Mouse (Mus musculus) hindbrain, embryonic 13.5 days (tissue): ENCODE measurements around the gene Suco. TPM values are rescaled to one million over a fixed set of nuclear protein-coding genes. Genes with fewer than 3 reads are reported as not detected.

Experiments
- ATAC-seq: fragments of 200-750 bp; cut with Nextera tagmentation; 2 replicates; pipeline ENCODE4 v1.8.0; 2017; ENCODE audit warnings: moderate TSS enrichment; ENCODE audit not compliant: low FRiP score
- H3K27ac ChIP-seq: fragments of 300-500 bp; sonication (generic); 2 replicates; pipeline ENCODE4 v1.5.1; 2015; ENCODE audit warnings: inconsistent platforms, mild to moderate bottlenecking, moderate library complexity
- H3K27me3 ChIP-seq: fragments of 300-500 bp; sonication (generic); 2 replicates; pipeline ENCODE4 v1.6.1; 2015; ENCODE audit warnings: mild to moderate bottlenecking, inconsistent platforms
- H3K36me3 ChIP-seq: fragments of 300-500 bp; sonication (generic); 2 replicates; pipeline ENCODE4 v1.6.1; 2015; ENCODE audit warnings: mild to moderate bottlenecking, inconsistent platforms
- H3K4me1 ChIP-seq: fragments of 300-500 bp; sonication (generic); replicated peaks from 2 replicates; pipeline ENCODE4 v1.6.1; 2015; ENCODE audit warnings: inconsistent platforms
- H3K4me2 ChIP-seq: fragments of 300-500 bp; sonication (generic); 2 replicates; pipeline ENCODE4 v1.6.1; 2015; ENCODE audit warnings: inconsistent platforms, mild to moderate bottlenecking, moderate library complexity
- H3K4me3 ChIP-seq: fragments of 300-500 bp; sonication (generic); 2 replicates; pipeline ENCODE4 v1.5.1; 2015; ENCODE audit warnings: mild to moderate bottlenecking, inconsistent platforms
- H3K9ac ChIP-seq: fragments of 300-500 bp; sonication (generic); 2 replicates; pipeline ENCODE4 v1.6.1; 2015; ENCODE audit warnings: mild to moderate bottlenecking, inconsistent platforms
- H3K9me3 ChIP-seq: fragments of 300-500 bp; sonication (generic); 2 replicates; pipeline ENCODE4 v1.6.1; 2016; ENCODE audit warnings: inconsistent platforms
- WGBS: fragments of 180-500 bp; shearing (Covaris S2); methylation state at CpG from one replicate; pipeline ENCODE4 v1.1.7; 2015; 5-methylcytosine and 5-hydroxymethylcytosine counted together
- polyA plus RNA-seq: library from polyadenylated mRNA; unstranded; fragments of >200 nt; fragmentation: Nextera tagmentation; extraction: Ambion mirVana; gene quantifications from 2 replicates; pipeline ENCODE4 v1.2.1, GENCODE M21; 2015

Suco gene
- 25.5 and 28.6 TPM in 2 replicates for polyA plus RNA-seq

DNA sequence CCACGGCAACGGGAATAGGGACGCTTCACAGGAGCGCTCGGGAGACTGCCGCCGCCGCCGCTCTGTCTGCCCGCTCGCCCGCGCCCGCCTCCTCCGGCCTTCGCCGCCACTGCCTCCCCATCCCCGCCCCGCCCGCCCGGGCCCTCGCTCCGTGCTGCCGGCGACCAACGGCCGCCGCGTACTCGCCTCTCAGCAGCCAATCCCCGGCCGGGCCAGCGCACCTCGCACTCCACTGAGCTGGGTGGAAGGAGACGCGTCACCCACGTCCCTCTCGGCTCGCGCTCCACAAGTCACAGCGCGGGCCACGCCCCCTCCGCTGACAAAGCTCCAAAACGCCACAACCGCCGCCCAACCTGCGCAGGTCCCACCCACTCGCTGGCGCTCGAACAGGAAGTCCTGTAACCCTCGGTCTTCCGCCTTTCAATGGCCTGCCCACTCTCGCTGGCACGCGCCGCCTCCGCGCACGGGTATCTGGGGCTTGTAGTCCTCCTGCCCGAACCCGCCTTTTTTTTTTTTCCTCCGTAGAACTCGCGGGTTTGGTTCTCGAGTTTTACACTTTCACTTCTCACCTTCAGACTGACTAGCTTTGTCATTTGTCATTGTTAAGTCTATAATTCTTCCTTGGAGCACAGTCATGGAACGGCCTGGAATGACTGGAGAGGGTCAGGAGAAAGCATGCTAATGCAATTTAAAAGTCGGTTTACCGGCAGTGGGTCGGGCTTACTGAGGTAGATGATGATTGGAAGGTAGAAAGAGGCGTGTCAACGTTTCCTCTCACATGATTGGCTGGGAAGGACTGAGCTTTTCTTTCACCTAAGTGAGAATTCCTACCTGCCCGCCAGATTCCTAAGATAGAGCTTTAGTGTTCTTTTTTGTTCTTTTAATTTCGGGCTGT, at the start of gene Suco:
Gene Suco (minus strand): TSS at position 130 of the 895 bp plus-strand sequence.
- Histone ChIP-seq H3K4me2 (peak within 1 kb of the TSS; percentile 91), H3K27me3 (no peaks in the 10 kb centered on the region), H3K4me1 (peaks cover 29% of the 10 kb centered on the region), H3K4me3 (peak within 1 kb of the TSS; percentile 85), H3K9me3 (no peaks in the 10 kb centered on the region), H3K36me3 (no peaks in the 10 kb centered on the region), H3K9ac (peak within 1 kb of the TSS; percentile 92), H3K27ac (peak within 1 kb of the TSS; percentile 99)
- ATAC-seq = peak; percentile 99
- WGBS = under 1% methylated on average over 51 of the region's 74 CpGs

DNA sequence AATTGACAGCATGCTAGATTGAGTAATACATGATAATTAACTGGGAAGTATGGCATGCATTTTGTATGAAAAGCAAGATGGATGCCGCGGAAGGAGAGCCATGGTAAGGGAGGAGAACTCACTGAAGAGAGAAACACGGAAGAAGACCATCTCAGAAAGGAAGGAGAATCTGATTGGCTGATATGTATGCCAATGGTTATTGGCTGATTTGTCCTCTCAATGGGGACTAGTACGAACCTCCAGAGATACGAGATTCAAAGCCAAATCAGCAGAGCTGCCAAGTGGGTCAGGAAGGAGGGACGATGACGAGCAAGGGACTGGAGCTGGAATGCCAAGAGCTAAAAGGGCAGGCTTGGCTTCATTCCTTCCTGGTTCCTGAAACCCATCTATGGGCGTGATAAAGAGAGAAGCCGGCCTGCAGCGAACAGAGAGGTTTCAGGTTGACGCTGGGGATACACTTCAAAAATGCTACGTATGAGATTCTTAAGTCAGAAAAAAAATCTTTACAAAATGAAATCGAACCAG, 48.9 kb upstream of the Suco start:
- Histone ChIP-seq H3K4me1 (no peaks in the 10 kb centered on the region), H3K27ac (no peak overlapping the region), H3K27me3 (no peaks in the 10 kb centered on the region), H3K4me3 (no peak overlapping the region), H3K9ac (no peak overlapping the region), H3K4me2 (no peak overlapping the region), H3K9me3 (no peaks in the 10 kb centered on the region), H3K36me3 (no peaks in the 10 kb centered on the region)
- WGBS = 92% methylated on average over 13 of the region's 13 CpGs
- ATAC-seq = no peak

DNA sequence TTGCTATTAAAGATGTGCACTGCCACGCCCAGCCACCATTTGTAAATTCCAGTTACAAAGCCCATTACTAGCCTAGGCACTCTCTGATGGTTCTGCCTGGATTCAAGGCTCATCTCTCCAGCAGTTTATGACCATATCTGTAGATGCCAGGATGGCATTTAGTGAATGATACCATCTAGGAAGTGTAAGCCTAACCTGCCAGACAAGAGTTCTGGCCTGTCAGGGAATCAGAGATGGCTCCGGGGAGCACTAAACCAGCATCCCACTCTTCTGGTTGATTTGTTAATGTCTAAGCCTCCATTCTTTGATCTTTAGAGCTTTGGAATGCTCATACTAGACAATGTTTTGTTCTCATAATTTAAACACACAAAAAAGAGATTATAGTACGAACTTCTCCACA, 47.8 kb upstream of the Suco start:
- H3K9ac ChIP-seq = no peak overlapping the region
- H3K27ac ChIP-seq = no peak overlapping the region
- H3K4me2 ChIP-seq = no peak overlapping the region
- 72% methylated on average over 3 of the region's 3 CpGs for WGBS
- H3K4me1 ChIP-seq = no peaks in the 10 kb centered on the region
- no peaks in the 10 kb centered on the region for H3K27me3 ChIP-seq
- no peak for ATAC-seq
- H3K36me3 ChIP-seq = no peaks in the 10 kb centered on the region
- no peaks in the 10 kb centered on the region for H3K9me3 ChIP-seq
- H3K4me3 ChIP-seq = no peak overlapping the region

DNA sequence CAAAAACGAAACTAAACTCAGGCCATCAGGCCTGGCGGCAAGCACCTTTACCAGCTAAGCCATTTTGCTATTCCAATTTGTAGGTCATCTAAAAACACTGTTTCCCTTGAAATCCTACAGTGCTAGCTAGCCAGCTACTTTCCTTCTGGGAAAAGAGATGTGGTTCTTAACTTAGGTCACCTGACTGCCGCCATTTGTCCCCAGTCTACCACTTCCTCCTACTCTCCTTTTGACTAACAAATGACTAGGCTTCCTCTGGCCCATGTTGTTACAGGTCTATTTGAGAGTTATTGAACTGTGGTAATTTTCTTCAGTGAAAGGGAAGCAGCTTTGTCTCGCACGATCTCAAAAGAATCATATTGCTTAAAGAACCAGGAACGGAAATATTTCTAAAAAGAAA, 45.4 kb upstream of the Suco start:
- no peaks in the 10 kb centered on the region for H3K27me3 ChIP-seq
- no peak overlapping the region for H3K4me3 ChIP-seq
- ATAC-seq = no peak
- no peak overlapping the region for H3K27ac ChIP-seq
- H3K9ac ChIP-seq = no peak overlapping the region
- H3K9me3 ChIP-seq = no peaks in the 10 kb centered on the region
- H3K4me2 ChIP-seq = no peak overlapping the region
- no peaks in the 10 kb centered on the region for H3K4me1 ChIP-seq
- WGBS = 75% methylated on average over 6 of the region's 6 CpGs
- H3K36me3 ChIP-seq = no peaks in the 10 kb centered on the region

DNA sequence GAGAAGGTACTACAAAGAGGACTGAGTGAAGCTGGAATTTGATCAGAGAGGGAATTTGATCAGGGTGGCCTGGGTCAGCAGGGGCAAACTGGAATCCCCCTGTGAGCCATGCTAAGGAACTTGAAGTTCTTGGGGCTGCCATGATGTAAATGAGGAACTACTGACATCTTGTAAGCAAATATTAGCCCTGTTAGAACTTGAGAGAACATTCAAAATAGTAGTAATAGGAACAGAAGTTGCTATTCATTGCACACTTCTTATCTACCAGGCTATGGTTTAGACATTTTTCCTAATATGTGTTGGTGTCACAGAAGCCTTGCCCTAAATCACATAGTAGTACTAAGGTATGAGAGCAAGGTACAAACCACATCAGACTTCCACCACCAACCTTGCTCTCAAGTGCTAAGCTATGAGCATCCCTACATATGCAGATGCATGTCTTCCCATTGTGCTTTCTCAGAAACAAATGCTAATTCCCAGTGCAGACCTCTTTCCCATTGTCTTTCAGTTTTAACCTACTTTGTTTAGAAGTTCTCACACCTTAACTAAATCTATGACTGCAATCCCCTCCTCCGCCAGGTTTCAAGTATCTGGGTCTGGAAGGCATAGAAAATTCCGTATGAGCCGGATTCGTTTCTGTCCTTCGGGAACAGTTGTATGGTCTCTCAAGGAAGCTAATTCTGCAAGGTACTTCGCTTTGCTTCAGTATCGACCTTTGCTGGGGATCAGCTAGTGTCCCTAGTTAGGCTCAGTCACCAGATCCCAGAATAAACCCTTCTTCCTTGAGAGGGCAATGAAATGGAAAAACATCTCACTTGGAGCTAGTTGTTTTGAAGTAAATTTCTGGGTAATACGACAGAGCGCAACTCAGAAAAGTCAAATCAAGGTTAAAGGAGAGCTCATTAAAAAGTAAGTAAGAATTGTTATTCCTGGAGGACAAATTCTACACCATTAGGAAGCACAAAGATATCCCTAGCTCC, 44.3 kb upstream of the Suco start:
- 91% methylated on average over 9 of the region's 9 CpGs for WGBS

DNA sequence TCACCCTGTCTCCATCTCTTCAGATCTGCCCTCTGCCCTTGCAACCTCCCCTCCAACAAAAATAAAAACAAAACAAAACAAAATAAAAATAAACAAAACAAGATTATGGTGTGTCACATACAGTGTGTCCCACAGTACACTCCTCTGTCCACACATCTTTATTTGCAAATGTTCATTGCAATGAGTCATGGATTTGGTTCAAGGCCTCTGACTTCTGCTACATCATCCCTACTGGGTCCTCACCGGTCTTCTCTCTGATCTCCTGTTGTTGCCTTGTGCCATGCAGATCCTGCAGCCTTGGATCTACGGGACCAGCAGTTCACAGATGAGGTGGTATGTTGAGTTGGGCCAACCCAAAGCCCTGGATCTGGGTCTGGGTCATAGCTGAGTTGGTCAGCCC, 43.1 kb upstream of the Suco start:
- no peak overlapping the region for H3K4me3 ChIP-seq
- no peaks in the 10 kb centered on the region for H3K36me3 ChIP-seq
- 95% methylated on average over 2 of the region's 2 CpGs for WGBS
- H3K9me3 ChIP-seq = no peaks in the 10 kb centered on the region
- no peak overlapping the region for H3K27ac ChIP-seq
- H3K9ac ChIP-seq = no peak overlapping the region
- H3K27me3 ChIP-seq = no peaks in the 10 kb centered on the region
- ATAC-seq = no peak
- H3K4me2 ChIP-seq = no peak overlapping the region
- no peaks in the 10 kb centered on the region for H3K4me1 ChIP-seq

More for the DNA sequence above, 44.3 kb upstream of the Suco start:
- H3K4me3 ChIP-seq = no peak overlapping the region
- H3K27me3 ChIP-seq = no peaks in the 10 kb centered on the region
- no peaks in the 10 kb centered on the region for H3K9me3 ChIP-seq
- no peaks in the 10 kb centered on the region for H3K36me3 ChIP-seq
- H3K9ac ChIP-seq = no peak overlapping the region
- H3K4me1 ChIP-seq = no peaks in the 10 kb centered on the region
- H3K4me2 ChIP-seq = no peak overlapping the region
- no peak for ATAC-seq
- H3K27ac ChIP-seq = no peak overlapping the region

DNA sequence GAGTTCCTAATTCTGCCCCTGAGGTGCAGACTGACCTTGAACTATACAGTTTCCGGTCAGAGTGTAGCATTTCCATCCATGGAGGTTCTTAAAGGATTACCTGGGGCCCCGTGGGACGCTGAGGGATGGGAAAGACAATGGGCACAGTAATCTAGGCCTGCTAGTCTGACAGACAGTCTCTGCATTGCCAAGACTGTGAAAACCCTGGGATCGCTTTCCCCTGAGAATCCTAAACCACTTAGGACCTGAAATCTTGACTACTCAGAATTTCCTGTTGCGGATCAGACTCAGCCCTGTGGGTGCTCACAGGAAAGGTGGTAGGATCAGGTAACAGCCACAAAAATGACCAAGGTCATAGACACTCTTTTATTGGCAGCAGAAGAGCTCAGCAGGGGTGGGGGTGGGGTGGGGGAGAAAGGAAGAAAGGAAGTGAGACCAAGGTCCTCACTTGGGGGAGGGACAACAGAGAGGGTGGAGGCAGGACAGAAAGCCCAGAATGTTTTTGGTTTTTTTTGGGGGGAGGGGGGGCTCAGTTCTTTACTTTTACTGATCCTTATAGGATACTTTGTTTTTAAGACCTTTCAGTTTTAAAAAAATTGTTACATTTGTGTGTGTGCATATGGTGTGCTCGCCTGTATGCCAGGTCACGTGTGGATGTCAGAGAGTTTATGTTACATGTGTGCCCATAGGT, 42.3 kb upstream of the Suco start:
- no peak overlapping the region for H3K4me2 ChIP-seq
- no peaks in the 10 kb centered on the region for H3K9me3 ChIP-seq
- no peaks in the 10 kb centered on the region for H3K4me1 ChIP-seq
- no peak overlapping the region for H3K27ac ChIP-seq
- H3K27me3 ChIP-seq = no peaks in the 10 kb centered on the region
- no peak overlapping the region for H3K4me3 ChIP-seq
- H3K36me3 ChIP-seq = no peaks in the 10 kb centered on the region
- WGBS = 59% methylated on average over 7 of the region's 7 CpGs
- ATAC-seq = no peak
- no peak overlapping the region for H3K9ac ChIP-seq

DNA sequence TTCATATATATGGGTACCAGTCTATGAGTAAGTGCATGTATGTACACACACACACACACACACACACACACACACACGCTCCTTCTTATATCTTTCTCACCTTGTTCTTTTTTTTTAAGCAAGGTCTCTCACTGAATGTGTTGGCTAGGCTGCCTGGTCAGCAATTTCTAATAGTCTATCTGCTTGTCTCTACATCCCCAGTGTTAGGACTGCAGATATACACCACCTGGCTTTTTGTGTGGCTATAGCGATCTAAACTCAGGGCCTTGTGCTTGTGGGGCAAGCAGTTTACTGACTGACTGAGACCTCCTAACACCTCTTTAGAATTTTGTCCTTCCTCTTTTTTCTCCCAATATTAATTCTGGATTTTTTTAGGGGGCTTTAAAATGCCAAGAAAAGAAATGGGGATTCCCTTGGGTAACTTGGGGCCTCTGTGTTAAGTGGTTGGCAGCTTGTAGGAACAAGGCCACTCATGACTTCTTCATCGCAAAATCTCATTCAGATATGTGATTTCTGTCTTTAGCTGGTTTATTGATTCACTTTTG, 41.5 kb upstream of the Suco start:
- no peak overlapping the region for H3K4me2 ChIP-seq
- 89% methylated on average over 3 of the region's 3 CpGs for WGBS
- no peak overlapping the region for H3K9ac ChIP-seq
- no peaks in the 10 kb centered on the region for H3K36me3 ChIP-seq
- no peaks in the 10 kb centered on the region for H3K4me1 ChIP-seq
- no peaks in the 10 kb centered on the region for H3K27me3 ChIP-seq
- no peak overlapping the region for H3K4me3 ChIP-seq
- no peaks in the 10 kb centered on the region for H3K9me3 ChIP-seq
- no peak overlapping the region for H3K27ac ChIP-seq
- no peak for ATAC-seq

DNA sequence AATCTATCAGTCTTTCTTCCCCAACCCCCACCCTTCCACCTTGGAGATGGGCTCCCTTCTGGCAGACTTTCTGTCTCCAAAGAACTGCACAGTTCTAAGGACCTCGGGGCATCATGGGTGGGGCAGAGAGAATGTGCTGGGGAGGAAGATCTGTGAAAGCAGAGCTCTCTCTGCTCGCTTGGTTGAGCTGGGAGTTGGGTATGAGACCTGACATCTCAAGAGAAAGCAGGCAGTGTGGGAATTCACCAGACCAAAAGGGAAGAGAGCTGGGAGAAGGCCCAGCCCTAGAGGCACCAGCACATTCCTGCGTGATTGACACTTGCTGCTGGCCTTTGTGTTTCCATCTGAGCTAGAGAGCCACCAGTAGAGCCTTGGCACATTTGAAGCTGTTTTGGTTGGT, 39.6 kb upstream of the Suco start:
- Histone ChIP-seq H3K4me2 (no peak overlapping the region), H3K9ac (no peak overlapping the region), H3K9me3 (no peaks in the 10 kb centered on the region), H3K4me3 (no peak overlapping the region), H3K4me1 (no peaks in the 10 kb centered on the region), H3K36me3 (no peaks in the 10 kb centered on the region), H3K27ac (no peak overlapping the region), H3K27me3 (no peaks in the 10 kb centered on the region)
- no peak for ATAC-seq
- WGBS = 55% methylated on average over 3 of the region's 3 CpGs

DNA sequence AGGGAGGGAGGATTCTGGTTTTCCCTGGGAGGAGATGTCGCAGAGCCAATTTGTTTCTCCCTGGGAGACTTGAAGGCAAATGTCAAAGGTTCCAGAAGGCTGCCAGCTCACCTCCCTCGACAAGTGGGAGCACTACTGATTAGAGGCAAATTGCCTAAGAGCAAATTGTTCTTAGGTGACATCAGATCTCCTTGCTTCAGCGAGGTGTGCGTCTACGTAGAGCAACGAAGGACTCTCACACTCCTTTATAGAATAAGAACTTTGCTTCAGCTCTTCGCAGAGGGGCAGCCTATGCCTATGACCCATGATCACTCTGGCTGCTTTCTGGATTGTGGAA, 37.1 kb upstream of the Suco start:
- no peak overlapping the region for H3K4me3 ChIP-seq
- no peaks in the 10 kb centered on the region for H3K9me3 ChIP-seq
- no peak overlapping the region for H3K27ac ChIP-seq
- no peak overlapping the region for H3K4me2 ChIP-seq
- WGBS = 84% methylated on average over 7 of the region's 7 CpGs
- H3K36me3 ChIP-seq = no peaks in the 10 kb centered on the region
- no peaks in the 10 kb centered on the region for H3K4me1 ChIP-seq
- H3K27me3 ChIP-seq = no peaks in the 10 kb centered on the region
- H3K9ac ChIP-seq = no peak overlapping the region
- no peak for ATAC-seq

DNA sequence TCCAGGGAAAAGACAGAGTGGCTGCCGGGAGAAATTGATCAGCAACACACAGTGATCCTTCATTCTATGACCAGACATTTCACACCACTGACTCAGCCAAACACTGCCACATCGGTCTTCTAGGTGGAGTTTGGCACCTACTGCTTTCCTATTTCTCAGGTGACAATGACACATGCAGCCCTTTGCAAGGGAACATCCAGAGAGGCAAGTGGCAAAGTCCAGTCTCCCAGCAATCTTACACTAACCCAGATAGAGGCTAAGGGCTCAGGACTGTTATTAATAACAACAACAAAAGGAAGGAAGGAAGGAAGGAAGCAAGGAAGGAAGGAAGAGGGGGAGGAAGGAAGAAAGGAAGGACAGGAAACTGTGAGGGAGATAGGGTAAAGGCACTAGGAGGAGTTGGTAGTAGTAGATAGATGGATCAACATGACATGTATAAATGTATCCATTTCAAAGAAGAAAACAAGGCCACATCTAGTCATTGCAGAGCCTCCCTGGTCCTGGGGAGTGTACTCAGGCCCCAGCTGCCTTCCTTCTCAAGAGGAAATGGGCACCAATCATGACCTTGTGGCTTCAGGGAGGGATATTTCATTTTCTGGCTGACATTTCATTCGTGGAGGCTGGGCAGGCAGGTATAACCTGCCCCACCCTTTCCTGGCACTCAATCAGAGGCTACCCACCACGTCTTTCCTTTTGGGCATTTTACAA, 36.6 kb upstream of the Suco start:
- ATAC-seq = no peak

More for the DNA sequence above, 36.6 kb upstream of the Suco start:
- no peaks in the 10 kb centered on the region for H3K36me3 ChIP-seq
- H3K4me3 ChIP-seq = no peak overlapping the region
- WGBS = 73% methylated on average over 4 of the region's 4 CpGs
- no peak overlapping the region for H3K9ac ChIP-seq
- H3K4me2 ChIP-seq = no peak overlapping the region
- H3K4me1 ChIP-seq = no peaks in the 10 kb centered on the region
- H3K9me3 ChIP-seq = no peaks in the 10 kb centered on the region
- H3K27ac ChIP-seq = no peak overlapping the region
- no peaks in the 10 kb centered on the region for H3K27me3 ChIP-seq
